Mouse (Mus musculus) ES-E14 (cell line): Measurements from ENCODE around the gene Dapl1.

Experiments used
- CHD2 ChIP-seq: IDR thresholded peaks from 2 replicates; pipeline ENCODE4 v1.6.1; 2014; ENCODE audit warnings: mild to moderate bottlenecking, low read depth, low read length, inconsistent platforms
- ZC3H11A ChIP-seq: IDR thresholded peaks from 2 replicates; pipeline ENCODE4 v1.6.1; 2012; ENCODE audit warnings: low read depth, mild to moderate bottlenecking, inconsistent platforms, low read length, borderline replicate concordance
- ZNF384 ChIP-seq: IDR thresholded peaks from 2 replicates; pipeline ENCODE4 v1.6.1; 2012; ENCODE audit warnings: low read depth, low read length, inconsistent platforms

GRCm38 (mm10) chr2:59523526-59523925 is 39.1 kb downstream of the Dapl1 start:
- no peak for TF ChIP-seq CHD2
- no peak for TF ChIP-seq ZC3H11A
- no peak for TF ChIP-seq ZNF384
